In the genomic region with DNA sequence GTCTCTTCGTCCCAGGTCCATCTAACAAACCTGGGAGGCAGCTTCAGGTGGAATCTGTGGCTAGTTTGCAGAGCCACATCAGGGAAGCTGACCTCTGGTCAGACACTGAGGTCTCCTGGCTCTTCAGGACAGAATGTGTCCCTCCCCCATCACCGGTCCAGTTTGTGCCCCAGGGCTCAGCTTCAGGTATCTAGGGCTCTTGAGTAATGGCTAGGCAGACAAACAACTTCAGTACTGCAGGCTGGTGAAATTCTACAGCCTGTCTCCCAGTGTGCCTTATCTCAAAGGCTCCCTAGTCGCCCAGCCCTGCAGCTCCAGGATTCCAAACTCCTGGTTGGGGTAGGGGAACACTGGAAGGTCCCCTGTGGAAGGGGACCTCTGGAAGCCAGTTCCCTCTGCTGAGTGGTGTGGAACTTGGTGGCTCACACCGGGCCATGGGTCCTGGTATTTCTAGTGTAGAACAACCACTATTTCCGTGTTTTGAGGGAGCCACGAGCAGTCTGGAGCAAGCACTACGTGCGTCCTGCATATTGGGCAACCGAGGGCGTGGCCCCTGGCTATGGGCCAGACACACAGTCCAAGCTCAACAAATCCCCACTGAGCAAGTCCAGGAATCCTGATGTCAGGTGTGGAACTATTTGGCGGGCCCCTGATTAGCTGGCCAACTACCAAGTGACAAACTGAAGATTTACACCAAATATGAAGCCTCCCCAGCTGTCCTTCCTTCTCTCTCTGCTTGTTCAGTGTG, we compare ENCODE assay signal across 8 mouse cellular contexts.
A peak's percentile ranks its signal among the peaks of the same experiment; 100 is the strongest.
DNase-seq lines count a peak whose midpoint lies in the region; ATAC-seq lines count a peak whose summit lies in the region.

No protein-coding gene starts in this region.

- 26% methylated on average over 11 of the region's 11 CpGs for WGBS in heart, embryonic 16.5 days
- WGBS in liver, embryonic 11.5 days = 72% methylated on average over 11 of the region's 11 CpGs
- WGBS in stomach, embryonic 16.5 days = 34% methylated on average over 11 of the region's 11 CpGs

- peak overlapping the region; percentile 45 for H3K4me2 ChIP-seq in heart, embryonic 16.5 days (ENCODE audit: low read depth, low read length)
- H3K4me2 ChIP-seq in liver, embryonic 11.5 days = no peak overlapping the region
- H3K4me2 ChIP-seq in stomach, embryonic 16.5 days (ENCODE audit: low read depth, low read length) = no peak overlapping the region

- no peaks in the 10 kb centered on the region for H3K36me3 ChIP-seq in heart, embryonic 16.5 days (ENCODE audit: control insufficient read depth, insufficient read depth)
- H3K36me3 ChIP-seq in liver, embryonic 11.5 days (ENCODE audit: control insufficient read depth, insufficient read depth, low read length) = no peaks in the 10 kb centered on the region
- no peaks in the 10 kb centered on the region for H3K36me3 ChIP-seq in stomach, embryonic 16.5 days (ENCODE audit: control insufficient read depth, insufficient read depth, low read length)

- H3K4me1 ChIP-seq in heart, embryonic 16.5 days (ENCODE audit: control insufficient read depth, insufficient read depth, low read length) = peaks cover 59% of the 10 kb centered on the region
- H3K4me1 ChIP-seq in liver, embryonic 11.5 days (replicated peaks; ENCODE audit: control insufficient read depth, insufficient read depth, low read length) = peaks cover 12% of the 10 kb centered on the region; the same call in 1 of the 2 replicates
- H3K4me1 ChIP-seq in stomach, embryonic 16.5 days (ENCODE audit: control insufficient read depth, insufficient read depth, low read length) = peaks cover 39% of the 10 kb centered on the region

- peak overlapping the region; percentile 86 for H3K27ac ChIP-seq in heart, embryonic 16.5 days (ENCODE audit: low read length)
- H3K27ac ChIP-seq in liver, embryonic 11.5 days (ENCODE audit: low read depth, low read length) = peak overlapping the region; percentile 33; the same call in 1 of the 2 replicates
- H3K27ac ChIP-seq in stomach, embryonic 16.5 days (ENCODE audit: low read length) = peak overlapping the region; percentile 91

- H3K4me3 ChIP-seq in heart, embryonic 16.5 days (ENCODE audit: low read length) = no peak overlapping the region
- no peak overlapping the region for H3K4me3 ChIP-seq in liver, embryonic 11.5 days (ENCODE audit: low read depth, low read length)
- no peak overlapping the region for H3K4me3 ChIP-seq in stomach, embryonic 16.5 days (replicated peaks; ENCODE audit: low read length)

- no peak overlapping the region; the same call in 1 of the 2 replicates for H3K9ac ChIP-seq in heart, embryonic 16.5 days (ENCODE audit: low read length)
- H3K9ac ChIP-seq in liver, embryonic 11.5 days (ENCODE audit: low read depth, low read length) = no peak overlapping the region
- peak overlapping the region; percentile 27; the same call in 1 of the 2 replicates for H3K9ac ChIP-seq in stomach, embryonic 16.5 days (ENCODE audit: low read length)

- peak; percentile 29 to 30 for DNase-seq in monocyte, adult 2 months (ENCODE audit: low read depth in 1 of 2, low spot score in 2 of 2)
- no peak for DNase-seq in liver, embryonic 11.5 days (ENCODE audit: low spot score)
- no peak for DNase-seq in right cerebral cortex, postnatal 14 days
- DNase-seq in cerebellum, adult 9-11 months = no peak
- DNase-seq in layer of hippocampus, adult 9-11 months = no peak

- ATAC-seq in monocyte, adult 5-6 weeks (replicated peaks; ENCODE audit: insufficient number of reproducible peaks, low FRiP score, low TSS enrichment, poor library complexity, severe bottlenecking) = no peak
- peak; percentile 80 for ATAC-seq in heart, embryonic 16.5 days (replicated peaks; ENCODE audit: extremely low read depth, insufficient read depth, low FRiP score)
- peak; percentile 46 for ATAC-seq in liver, embryonic 11.5 days (replicated peaks; ENCODE audit: low FRiP score)
- peak; percentile 90 for ATAC-seq in stomach, embryonic 16.5 days (ENCODE audit: insufficient read depth, low FRiP score)

- no peaks in the 10 kb centered on the region for H3K9me3 ChIP-seq in heart, embryonic 16.5 days (replicated peaks; ENCODE audit: control insufficient read depth, low read length)
- H3K9me3 ChIP-seq in liver, embryonic 11.5 days (ENCODE audit: control insufficient read depth, low read length) = no peaks in the 10 kb centered on the region
- no peaks in the 10 kb centered on the region for H3K9me3 ChIP-seq in stomach, embryonic 16.5 days (replicated peaks; ENCODE audit: control insufficient read depth, low read length)

- no peaks in the 10 kb centered on the region for H3K27me3 ChIP-seq in heart, embryonic 16.5 days (ENCODE audit: control insufficient read depth, insufficient read depth, low read length)
- H3K27me3 ChIP-seq in liver, embryonic 11.5 days (replicated peaks; ENCODE audit: control insufficient read depth, insufficient read depth, low read length) = no peaks in the 10 kb centered on the region; the same call in 1 of the 2 replicates
- H3K27me3 ChIP-seq in stomach, embryonic 16.5 days (ENCODE audit: control insufficient read depth, insufficient read depth, low read length) = no peaks in the 10 kb centered on the region

Comparison
In these comparisons a context has a peak if more than half of its experiments do, and no peak if none do; other contexts are left out.
1. DNase-seq: peak in monocyte, adult 2 months (2 of 2); none in liver, embryonic 11.5 days (single experiment), right cerebral cortex, postnatal 14 days (single experiment), cerebellum, adult 9-11 months (single experiment) and layer of hippocampus, adult 9-11 months (single experiment).
2. H3K27ac ChIP-seq: peak in every context shown above with its lines; median percentile 91 in stomach, embryonic 16.5 days; 86 in heart, embryonic 16.5 days; 33 in liver, embryonic 11.5 days.